Mouse (Mus musculus) heart, postnatal 0 days (tissue): ENCODE data around the gene Bmi1. TPM values are rescaled to one million over a fixed set of nuclear protein-coding genes. Genes with fewer than 3 reads are reported as not detected.

Experiments
- ATAC-seq: fragments of 200-750 bp; cut with Nextera tagmentation; 2 replicates; pipeline ENCODE4 v1.8.0; 2017; ENCODE audit warnings: low read depth, moderate number of reproducible peaks, moderate library complexity; ENCODE audit not compliant: insufficient read depth
- DNase-seq: peaks from one replicate; pipeline ENCODE4 v3.0.0-alpha.2; 2016; ENCODE audit warnings: low spot score
- H3K27ac ChIP-seq: fragments of 300-500 bp; sonication (generic); 2 replicates; pipeline ENCODE4 v1.5.1; 2014; ENCODE audit warnings: low read depth, mild to moderate bottlenecking
- H3K27me3 ChIP-seq: fragments of 300-500 bp; sonication (generic); 2 replicates; pipeline ENCODE4 v1.6.1; 2014; ENCODE audit warnings: low read length, mixed read lengths; ENCODE audit not compliant: control insufficient read depth, insufficient read depth
- H3K36me3 ChIP-seq: fragments of 300-500 bp; sonication (generic); replicated peaks from 2 replicates; pipeline ENCODE4 v1.6.1; 2014; ENCODE audit warnings: low read length, mixed read lengths; ENCODE audit not compliant: control insufficient read depth, insufficient read depth
- H3K4me1 ChIP-seq: fragments of 300-500 bp; sonication (generic); 2 replicates; pipeline ENCODE4 v1.6.1; 2014; ENCODE audit warnings: antibody characterized with exemption; ENCODE audit not compliant: control insufficient read depth, insufficient read depth
- H3K4me2 ChIP-seq: fragments of 300-500 bp; sonication (generic); 2 replicates; pipeline ENCODE4 v1.6.1; 2014; ENCODE audit warnings: low read depth, mild to moderate bottlenecking, low read length, moderate library complexity
- H3K4me3 ChIP-seq: fragments of 300-500 bp; sonication (generic); 2 replicates; pipeline ENCODE4 v1.5.1; 2014; ENCODE audit warnings: low read depth, low read length
- H3K9ac ChIP-seq: fragments of 300-500 bp; sonication (generic); replicated peaks from 2 replicates; pipeline ENCODE4 v1.6.1; 2014; ENCODE audit warnings: low read depth, low read length, mixed read lengths
- H3K9me3 ChIP-seq: fragments of 300-500 bp; sonication (generic); replicated peaks from 2 replicates; pipeline ENCODE4 v1.6.1; 2016; ENCODE audit warnings: low read length; ENCODE audit not compliant: control insufficient read depth
- CTCF ChIP-seq: IDR thresholded peaks from 2 replicates; pipeline ENCODE4 v1.5.1; 2016; ENCODE audit warnings: antibody characterized with exemption, control low read depth, low read depth
- EP300 ChIP-seq: IDR thresholded peaks from 2 replicates; pipeline ENCODE4 v1.6.1; 2016; ENCODE audit warnings: antibody characterized with exemption, low read depth
- WGBS: fragments of 180-500 bp; shearing (Covaris S2); extraction: QIAGEN DNeasy Blood & Tissue Kit; methylation state at CpG from one replicate; pipeline ENCODE4 v1.1.7; 2014; 5-methylcytosine and 5-hydroxymethylcytosine counted together
- polyA plus RNA-seq: library from polyadenylated mRNA; unstranded; fragments of >200 nt; fragmentation: Nextera tagmentation; extraction: Ambion mirVana; gene quantifications from 2 replicates; pipeline ENCODE4 v1.2.1, GENCODE M21; 2015
- total RNA-seq: library from RNA; depleted of rRNA; stranded (reverse); fragments of >200 nt; gene quantifications from 2 replicates; pipeline ENCODE4 v1.2.3, GENCODE M21; 2014; ENCODE audit warnings: low replicate concordance

Gene Bmi1
- total and polyA plus RNA-seq, 2 experiments from 2014 or later: 14.7 to 46.6 TPM

DNA sequence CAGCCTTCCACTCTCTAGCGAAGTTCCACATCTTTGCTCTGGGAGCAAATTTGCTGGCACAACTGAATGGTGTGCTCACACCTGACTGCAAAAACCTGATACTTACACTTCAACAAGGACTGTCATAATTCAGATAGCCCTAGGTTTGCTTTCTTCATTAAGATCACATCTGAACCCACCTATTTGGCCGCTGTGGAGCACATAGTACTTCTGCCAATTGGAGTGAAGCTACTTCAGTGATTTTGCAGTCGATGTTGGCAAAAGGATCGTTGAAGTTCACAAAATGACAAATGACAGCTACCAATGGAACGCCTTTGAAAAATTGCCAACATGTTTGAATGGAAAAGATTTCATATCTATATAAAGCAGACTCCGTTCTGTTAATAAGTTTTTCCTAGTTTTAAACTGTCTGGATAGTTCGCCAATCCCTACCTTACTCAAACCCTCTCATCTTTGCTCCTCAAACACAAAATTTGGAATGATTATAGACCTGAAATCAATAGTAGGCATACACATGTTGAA is 18.9 kb downstream of the Bmi1 start:
- H3K27ac ChIP-seq: no peak overlapping the region
- H3K4me1 ChIP-seq: peaks cover 3% of the 10 kb centered on the region; the same call in 1 of the 2 replicates
- no peak overlapping the region for H3K9ac ChIP-seq
- peaks cover 83% of the 10 kb centered on the region for H3K27me3 ChIP-seq
- no peaks in the 10 kb centered on the region for H3K9me3 ChIP-seq
- no peak overlapping the region for H3K4me2 ChIP-seq
- ATAC-seq (no peak), DNase-seq (no peak)
- WGBS: 14% methylated on average over 7 of the region's 7 CpGs
- no peak overlapping the region for H3K4me3 ChIP-seq
- TF ChIP-seq CTCF: no peak
- no peak for TF ChIP-seq EP300
- H3K36me3 ChIP-seq: no peaks in the 10 kb centered on the region

DNA sequence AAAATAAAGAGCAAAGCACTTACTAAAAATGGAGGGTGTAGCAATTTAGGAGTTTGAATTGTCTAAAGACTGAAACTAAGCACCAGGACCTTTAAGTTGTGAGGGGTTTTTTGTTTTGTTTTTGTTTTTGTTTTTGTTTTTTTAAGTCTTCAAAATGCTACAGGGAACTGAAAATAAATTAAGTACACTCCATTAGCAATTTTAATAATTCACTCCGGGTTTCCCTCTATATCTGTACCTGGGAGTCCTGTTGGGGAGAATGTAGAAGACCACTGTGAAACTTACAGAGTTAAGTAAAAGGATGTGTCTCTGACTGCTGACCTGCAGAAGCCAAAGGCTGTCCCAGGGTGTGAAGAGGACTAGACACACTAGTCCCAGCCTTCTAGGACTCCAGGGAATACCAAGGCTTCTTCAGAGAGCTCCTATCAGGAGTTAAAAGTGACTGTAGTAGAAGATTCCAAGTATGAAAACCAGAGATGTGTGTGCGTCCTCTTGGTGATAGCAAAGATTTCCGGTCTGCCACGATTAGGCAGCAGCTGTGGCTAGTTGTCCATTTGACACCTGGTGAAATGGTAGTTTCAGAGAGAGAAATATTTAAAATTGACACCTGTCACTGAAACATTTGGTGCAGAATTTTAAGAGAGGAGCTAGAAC is 20.9 kb downstream of the Bmi1 start:
- ATAC-seq (no peak), DNase-seq (no peak)
- no peak overlapping the region for H3K27ac ChIP-seq
- no peaks in the 10 kb centered on the region for H3K36me3 ChIP-seq
- H3K9me3 ChIP-seq: no peaks in the 10 kb centered on the region
- no peak overlapping the region for H3K4me2 ChIP-seq
- 7% methylated on average over 4 of the region's 4 CpGs for WGBS
- H3K4me3 ChIP-seq: no peak overlapping the region
- TF ChIP-seq CTCF: no peak
- TF ChIP-seq EP300: no peak
- H3K27me3 ChIP-seq: peaks cover 79% of the 10 kb centered on the region
- peaks cover 3% of the 10 kb centered on the region; the same call in 1 of the 2 replicates for H3K4me1 ChIP-seq
- no peak overlapping the region for H3K9ac ChIP-seq

DNA sequence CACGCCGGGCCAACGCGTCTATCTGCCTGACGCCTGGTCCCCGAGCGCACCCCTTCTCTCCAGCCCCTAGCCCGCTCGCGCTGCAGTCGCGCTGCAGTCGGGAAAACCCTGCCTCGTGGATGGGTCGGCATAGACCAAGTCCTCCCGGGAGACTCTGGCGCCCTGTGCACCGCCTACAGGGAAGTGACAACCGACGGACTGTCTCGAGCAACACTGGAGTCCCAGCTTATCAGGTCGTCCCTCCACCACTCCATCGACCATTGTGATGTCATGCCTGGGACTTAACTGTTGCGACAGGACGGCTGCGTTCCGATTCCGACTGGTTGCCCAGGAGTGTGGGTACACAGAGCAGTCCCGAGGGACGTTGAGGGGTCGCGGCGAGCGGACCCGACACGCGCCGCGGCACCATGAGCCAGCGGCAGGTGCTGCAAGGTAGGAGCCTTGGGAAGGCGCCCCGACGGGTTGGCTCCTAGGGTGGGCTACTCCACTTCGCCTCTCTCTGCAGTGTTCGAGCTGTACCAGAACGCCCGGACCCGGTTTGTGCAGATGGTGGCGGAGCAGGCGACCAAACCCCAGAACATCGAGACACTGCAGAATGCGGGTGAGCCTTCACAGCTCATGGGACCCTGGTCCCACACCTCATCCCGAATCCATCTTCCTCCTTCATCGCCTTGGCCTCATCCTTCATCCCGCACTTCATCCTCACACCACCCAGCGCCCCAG is 22.0 kb downstream of the Bmi1 start:
- Histone ChIP-seq H3K4me3 (peak overlapping the region; percentile 31), H3K9me3 (no peaks in the 10 kb centered on the region), H3K27ac (no peak overlapping the region), H3K27me3 (peaks cover 73% of the 10 kb centered on the region), H3K4me2 (peak overlapping the region; percentile 39), H3K9ac (no peak overlapping the region), H3K36me3 (no peaks in the 10 kb centered on the region), H3K4me1 (no peaks in the 10 kb centered on the region; the same call in 1 of the 2 replicates)
- TF ChIP-seq EP300 (no peak), CTCF (no peak)
- DNase-seq (no peak), ATAC-seq (no peak)
- WGBS: 1% methylated on average over 56 of the region's 56 CpGs

DNA sequence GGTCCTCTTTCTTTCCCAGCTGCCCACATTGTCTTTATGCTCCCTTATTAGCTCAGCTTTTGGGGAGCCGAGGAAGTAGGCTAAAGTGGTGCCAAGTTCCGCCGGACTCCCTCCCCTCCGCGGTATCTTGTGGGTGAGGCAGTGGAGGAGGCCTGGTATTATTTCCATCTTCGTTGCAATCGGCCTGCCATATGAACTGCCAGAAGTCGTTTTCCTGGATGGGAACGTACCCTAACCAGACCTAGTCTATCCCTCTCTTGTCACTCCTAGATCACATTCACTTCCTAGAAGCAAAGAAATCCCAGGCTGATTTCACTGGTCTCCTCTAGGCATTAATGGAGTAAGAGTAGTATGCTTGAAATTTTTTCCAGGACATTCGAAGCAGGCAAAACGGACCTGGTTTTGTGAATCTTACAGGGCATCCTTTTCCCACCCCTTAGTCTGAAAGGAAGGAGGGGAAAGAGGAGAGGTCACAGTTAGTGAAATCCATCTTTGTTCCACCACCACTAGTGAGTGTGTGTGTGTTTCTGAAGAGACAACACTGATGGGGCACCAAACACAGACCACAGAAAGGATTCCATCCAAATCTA is 22.7 kb downstream of the Bmi1 start:
- no peak overlapping the region for H3K9ac ChIP-seq
- no peak overlapping the region for H3K4me2 ChIP-seq
- H3K4me1 ChIP-seq: no peaks in the 10 kb centered on the region
- H3K4me3 ChIP-seq: peak overlapping the region; percentile 31; the same call in 1 of the 2 replicates
- TF ChIP-seq CTCF (no peak), EP300 (no peak)
- WGBS: 2% methylated on average over 11 of the region's 11 CpGs
- H3K27ac ChIP-seq: no peak overlapping the region
- ATAC-seq (no peak), DNase-seq (no peak)
- H3K9me3 ChIP-seq: no peaks in the 10 kb centered on the region
- no peaks in the 10 kb centered on the region for H3K36me3 ChIP-seq
- peaks cover 75% of the 10 kb centered on the region for H3K27me3 ChIP-seq

DNA sequence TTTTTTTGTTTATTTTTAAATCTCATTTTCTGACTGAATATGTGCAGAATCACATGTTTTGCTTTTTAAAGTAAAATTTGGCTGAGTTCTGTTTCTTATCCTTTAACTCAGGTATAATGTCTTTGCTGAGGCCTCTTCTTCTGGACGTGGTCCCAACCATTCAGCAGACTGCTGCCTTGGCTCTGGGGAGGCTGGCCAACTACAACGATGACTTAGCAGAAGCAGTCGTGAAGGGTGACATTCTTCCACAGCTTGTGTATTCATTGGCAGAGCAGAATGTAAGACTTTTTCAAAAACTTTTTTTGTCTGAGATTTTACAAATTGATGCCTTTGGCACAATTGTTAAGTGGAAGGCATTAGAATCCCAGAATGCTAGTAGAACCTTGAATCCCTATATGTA is 33.5 kb downstream of the Bmi1 start:
- TF ChIP-seq CTCF (no peak), EP300 (no peak)
- no peaks in the 10 kb centered on the region for H3K9me3 ChIP-seq
- H3K4me2 ChIP-seq: no peak overlapping the region
- no peak overlapping the region for H3K9ac ChIP-seq
- ATAC-seq (no peak), DNase-seq (no peak)
- no peaks in the 10 kb centered on the region for H3K4me1 ChIP-seq
- H3K4me3 ChIP-seq: no peak overlapping the region
- H3K36me3 ChIP-seq: no peaks in the 10 kb centered on the region
- no peak overlapping the region for H3K27ac ChIP-seq
- 59% methylated on average over 3 of the region's 3 CpGs for WGBS
- no peaks in the 10 kb centered on the region for H3K27me3 ChIP-seq
